ENCODE assay signal across 13 mouse cellular contexts in the genomic region with DNA sequence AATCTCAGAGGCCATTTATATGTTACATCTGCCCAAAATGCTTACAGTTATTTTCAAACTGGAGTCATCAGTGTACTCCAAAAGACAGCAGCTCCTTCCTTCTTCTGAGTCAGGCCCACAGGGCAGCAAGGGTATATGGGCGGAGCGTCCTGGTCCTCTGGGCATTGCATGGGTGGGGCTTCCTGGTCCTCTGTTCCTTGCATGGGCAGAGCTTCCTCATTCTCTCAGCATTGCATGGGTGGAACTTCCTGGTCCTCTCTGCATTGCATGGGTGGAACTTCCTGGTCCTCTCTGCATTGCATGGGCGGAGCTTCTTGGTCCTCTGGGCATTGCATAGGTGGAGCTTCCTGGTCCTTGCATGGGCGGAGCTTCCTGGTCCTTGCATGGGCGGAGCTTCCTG.
DNase-seq lines count a peak whose midpoint lies in the region; ATAC-seq lines count a peak whose summit lies in the region.
"Had no signal": no experiment of that assay in that cellular context is flagged by ENCODE, and none has a peak within 500 bp of the region (broad histone marks: within the 10 kb centered on the region; RNA-seq: fewer than 3 reads in every experiment).

No protein-coding gene starts in this region.

- no peak overlapping the region for H3K27ac ChIP-seq in kidney, embryonic 16.5 days (ENCODE audit: low read length)
- H3K27ac ChIP-seq in forebrain, embryonic 16.5 days (ENCODE audit: low read length), result no peak overlapping the region
- H3K27ac ChIP-seq: kidney, postnatal 0 days had no signal

- H3K4me1 ChIP-seq in kidney, embryonic 16.5 days (ENCODE audit: insufficient read depth, low read length), result no peaks in the 10 kb centered on the region
- peaks cover 9% of the 10 kb centered on the region for H3K4me1 ChIP-seq in forebrain, embryonic 16.5 days (replicated peaks; ENCODE audit: control insufficient read depth, insufficient read depth, low read length)

- H3K9ac ChIP-seq in kidney, embryonic 16.5 days (replicated peaks; ENCODE audit: low read length), result no peak overlapping the region
- no peak overlapping the region for H3K9ac ChIP-seq in forebrain, embryonic 16.5 days (replicated peaks; ENCODE audit: low read depth, low read length)

- no peak overlapping the region for H3K4me2 ChIP-seq in kidney, embryonic 16.5 days (replicated peaks; ENCODE audit: low read depth, low read length)
- H3K4me2 ChIP-seq in forebrain, embryonic 16.5 days (ENCODE audit: low read length), result no peak overlapping the region

- no peak for DNase-seq in kidney, adult 18-20 months
- DNase-seq in ES-CJ7 (ENCODE audit: low read depth, low spot score), result peak; percentile 23
- no peak for DNase-seq in adrenal gland, adult 18-20 months (ENCODE audit: low spot score in 2 of 2)
- no peak for DNase-seq in urinary bladder, postnatal 25 days (ENCODE audit: low spot score)
- DNase-seq: adrenal gland, postnatal 14 days; midbrain, embryonic 14.5 days; spleen, adult 18-20 months; thymus, postnatal 36 days had no signal

- ATAC-seq in kidney, embryonic 16.5 days (ENCODE audit: low FRiP score, low TSS enrichment), result peak; percentile 52; the same call in 1 of the 2 replicates
- ATAC-seq in granulocyte monocyte progenitor cell, adult 5-6 weeks (replicated peaks; ENCODE audit: poor library complexity, severe bottlenecking), result peak; percentile 99
- ATAC-seq in megakaryocyte, adult 5-6 weeks (ENCODE audit: poor library complexity, severe bottlenecking), result peak; percentile 98
- ATAC-seq in forebrain, embryonic 16.5 days, result no peak

- no peaks in the 10 kb centered on the region for H3K36me3 ChIP-seq in kidney, embryonic 16.5 days (ENCODE audit: insufficient read depth, low read length)
- no peaks in the 10 kb centered on the region for H3K36me3 ChIP-seq in forebrain, embryonic 16.5 days (ENCODE audit: control insufficient read depth, insufficient read depth)

- WGBS in kidney, embryonic 16.5 days, result 92% methylated on average over 5 of the region's 5 CpGs
- WGBS in forebrain, embryonic 16.5 days, result 97% methylated on average over 5 of the region's 5 CpGs

- H3K9me3 ChIP-seq in kidney, embryonic 16.5 days (ENCODE audit: low read length), result no peaks in the 10 kb centered on the region
- H3K9me3 ChIP-seq in forebrain, embryonic 16.5 days (ENCODE audit: control insufficient read depth, low read length), result no peaks in the 10 kb centered on the region

- no peak overlapping the region for H3K4me3 ChIP-seq in kidney, embryonic 16.5 days (ENCODE audit: low read length)
- no peak overlapping the region for H3K4me3 ChIP-seq in forebrain, embryonic 16.5 days (replicated peaks; ENCODE audit: low read length)

- no peaks in the 10 kb centered on the region for H3K27me3 ChIP-seq in kidney, embryonic 16.5 days (ENCODE audit: insufficient read depth, low read length)
- no peaks in the 10 kb centered on the region for H3K27me3 ChIP-seq in forebrain, embryonic 16.5 days (replicated peaks; ENCODE audit: control insufficient read depth, insufficient read depth, low read length)
